Mouse (Mus musculus): ENCODE measurements around the gene Tcf19. TPM values are rescaled to one million over a fixed set of nuclear protein-coding genes. Genes with fewer than 3 reads are reported as not detected.

The Tcf19 gene
- 7.3 and 8.1 TPM in 2 replicates for polyA plus RNA-seq (2012; rRNA removed)

GRCm38 (mm10) chr17:35516652-35517500 is at the start of gene Tcf19, which contains the start of gene Cchcr1:
Gene Tcf19, minus strand, starts transcription at chr17:35516824.
Gene Cchcr1, plus strand, starts transcription at chr17:35517100.
- Histone ChIP-seq H3K27me3 (ENCODE audit: control insufficient read depth, insufficient read depth, low read length) (no peaks in the 10 kb centered on the region), H3K36me3 (ENCODE audit: control insufficient read depth, insufficient read depth, low read length) (no peaks in the 10 kb centered on the region), H3K4me3 (ENCODE audit: low read depth, low read length) (peak within 1 kb of the TSS; percentile 77), H3K27ac (ENCODE audit: insufficient read depth, low read depth, low read length) (no peak within 1 kb of the TSS), H3K4me1 (ENCODE audit: control insufficient read depth, insufficient read depth, insufficient read length, low read length) (peaks cover 7% of the 10 kb centered on the region)
- no peak for TF ChIP-seq CTCF (IDR thresholded peaks at IDR 0.05; ENCODE audit: extremely low read depth, insufficient read length, insufficient replicate concordance, low read depth, low read length)
- TF ChIP-seq POLR2A (IDR thresholded peaks at IDR 0.05; ENCODE audit: low read depth, low read length): no peak
- under 1% methylated on average over 66 of the region's 67 CpGs for WGBS

GRCm38 (mm10) chr17:35558216-35558615 is 41.6 kb upstream of the Tcf19 start:
- Histone ChIP-seq H3K27ac (ENCODE audit: insufficient read depth, low read depth, low read length) (no peak overlapping the region), H3K36me3 (ENCODE audit: control insufficient read depth, insufficient read depth, low read length) (no peaks in the 10 kb centered on the region), H3K27me3 (ENCODE audit: control insufficient read depth, insufficient read depth, low read length) (no peaks in the 10 kb centered on the region), H3K4me3 (ENCODE audit: low read depth, low read length) (no peak overlapping the region), H3K4me1 (ENCODE audit: control insufficient read depth, insufficient read depth, insufficient read length, low read length) (peaks cover 14% of the 10 kb centered on the region)
- WGBS: 62% methylated on average over 8 of the region's 8 CpGs
- TF ChIP-seq POLR2A (IDR thresholded peaks at IDR 0.05; ENCODE audit: low read depth, low read length) (no peak), CTCF (IDR thresholded peaks at IDR 0.05; ENCODE audit: extremely low read depth, insufficient read length, insufficient replicate concordance, low read depth, low read length) (no peak)

- no peak for TF ChIP-seq POLR2A (IDR thresholded peaks at IDR 0.05; ENCODE audit: low read depth, low read length)
- TF ChIP-seq CTCF (IDR thresholded peaks at IDR 0.05; ENCODE audit: extremely low read depth, insufficient read length, insufficient replicate concordance, low read depth, low read length): no peak
- 32% methylated on average over 9 of the region's 9 CpGs for WGBS
These were observed 40.7 kb upstream of the Tcf19 start for GRCm38 (mm10) chr17:35557351-35557750.

GRCm38 (mm10) chr17:35556812-35557211 is 40.2 kb upstream of the Tcf19 start:
- Histone ChIP-seq H3K27ac (ENCODE audit: insufficient read depth, low read depth, low read length) (peak overlapping the region; percentile 33; the same call in 1 of the 2 replicates), H3K27me3 (ENCODE audit: control insufficient read depth, insufficient read depth, low read length) (no peaks in the 10 kb centered on the region), H3K4me1 (ENCODE audit: control insufficient read depth, insufficient read depth, insufficient read length, low read length) (peaks cover 14% of the 10 kb centered on the region), H3K4me3 (ENCODE audit: low read depth, low read length) (peak overlapping the region; percentile 33), H3K36me3 (ENCODE audit: control insufficient read depth, insufficient read depth, low read length) (no peaks in the 10 kb centered on the region)
- TF ChIP-seq CTCF (IDR thresholded peaks at IDR 0.05; ENCODE audit: extremely low read depth, insufficient read length, insufficient replicate concordance, low read depth, low read length) (peak; percentile 99; the same call in 1 of the 2 replicates), POLR2A (IDR thresholded peaks at IDR 0.05; ENCODE audit: low read depth, low read length) (no peak)
- WGBS: 6% methylated on average over 5 of the region's 5 CpGs

More at GRCm38 (mm10) chr17:35557351-35557750, 40.7 kb upstream of the Tcf19 start:
- Histone ChIP-seq H3K4me1 (ENCODE audit: control insufficient read depth, insufficient read depth, insufficient read length, low read length) (peaks cover 14% of the 10 kb centered on the region), H3K27ac (ENCODE audit: insufficient read depth, low read depth, low read length) (peak overlapping the region; percentile 33; the same call in 1 of the 2 replicates), H3K36me3 (ENCODE audit: control insufficient read depth, insufficient read depth, low read length) (no peaks in the 10 kb centered on the region), H3K4me3 (ENCODE audit: low read depth, low read length) (peak overlapping the region; percentile 33), H3K27me3 (ENCODE audit: control insufficient read depth, insufficient read depth, low read length) (no peaks in the 10 kb centered on the region)

- Histone ChIP-seq H3K4me1 (ENCODE audit: control insufficient read depth, insufficient read depth, insufficient read length, low read length) (peaks cover 14% of the 10 kb centered on the region), H3K27ac (ENCODE audit: insufficient read depth, low read depth, low read length) (no peak overlapping the region), H3K4me3 (ENCODE audit: low read depth, low read length) (no peak overlapping the region), H3K27me3 (ENCODE audit: control insufficient read depth, insufficient read depth, low read length) (no peaks in the 10 kb centered on the region), H3K36me3 (ENCODE audit: control insufficient read depth, insufficient read depth, low read length) (no peaks in the 10 kb centered on the region)
- no peak for TF ChIP-seq POLR2A (IDR thresholded peaks at IDR 0.05; ENCODE audit: low read depth, low read length)
- TF ChIP-seq CTCF (IDR thresholded peaks at IDR 0.05; ENCODE audit: extremely low read depth, insufficient read length, insufficient replicate concordance, low read depth, low read length): no peak
- WGBS: 27% methylated on average over 13 of the region's 13 CpGs
These were observed 39.7 kb upstream of the Tcf19 start for GRCm38 (mm10) chr17:35556186-35556765.

- TF ChIP-seq CTCF (IDR thresholded peaks at IDR 0.05; ENCODE audit: extremely low read depth, insufficient read length, insufficient replicate concordance, low read depth, low read length): no peak
- TF ChIP-seq POLR2A (IDR thresholded peaks at IDR 0.05; ENCODE audit: low read depth, low read length): no peak
- Histone ChIP-seq H3K36me3 (ENCODE audit: control insufficient read depth, insufficient read depth, low read length) (no peaks in the 10 kb centered on the region), H3K4me1 (ENCODE audit: control insufficient read depth, insufficient read depth, insufficient read length, low read length) (peaks cover 19% of the 10 kb centered on the region), H3K27me3 (ENCODE audit: control insufficient read depth, insufficient read depth, low read length) (no peaks in the 10 kb centered on the region), H3K27ac (ENCODE audit: insufficient read depth, low read depth, low read length) (no peak overlapping the region), H3K4me3 (ENCODE audit: low read depth, low read length) (no peak overlapping the region)
- 93% methylated on average over 18 of the region's 18 CpGs for WGBS
These were observed 38.3 kb upstream of the Tcf19 start for GRCm38 (mm10) chr17:35554761-35555397.

Measured in small intestine, adult 2 months (tissue).